Mouse (Mus musculus): ENCODE data around the gene AU040320.

DNA sequence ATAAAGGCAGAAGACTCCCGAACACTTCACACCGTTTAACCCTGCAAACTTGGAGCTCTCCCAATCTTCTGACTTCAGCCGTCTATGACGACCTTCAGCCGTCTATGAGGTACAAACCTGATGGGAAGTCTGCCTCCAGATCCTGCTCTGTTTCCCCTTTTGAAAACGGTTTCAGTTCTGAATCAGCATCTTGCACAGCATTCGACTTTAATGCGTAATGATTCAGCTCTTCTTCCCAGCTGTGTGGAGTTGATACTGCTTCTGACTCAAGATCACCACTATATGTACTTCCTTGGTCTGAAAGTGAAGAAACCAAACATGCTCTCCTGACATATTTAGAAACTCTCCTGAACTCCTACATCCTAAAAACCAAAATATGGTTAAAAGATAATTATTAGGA, 136.5 kb downstream of the AU040320 start:
- TF ChIP-seq POLR2A (IDR thresholded peaks at IDR 0.05; ENCODE audit: extremely low read depth, insufficient read depth, low read length), result no peak
- no peak for TF ChIP-seq CTCF (IDR thresholded peaks at IDR 0.05; ENCODE audit: extremely low read depth, insufficient read depth, low read length)

All from cortical plate, adult 2 months (tissue).